Mouse (Mus musculus) heart, adult 11 months (tissue): ENCODE measurements around the gene Egfl7.

ENCODE experiments used
- DNase-seq: peaks from one replicate; pipeline ENCODE4 v3.0.0; 2022

Gene Egfl7

DNA sequence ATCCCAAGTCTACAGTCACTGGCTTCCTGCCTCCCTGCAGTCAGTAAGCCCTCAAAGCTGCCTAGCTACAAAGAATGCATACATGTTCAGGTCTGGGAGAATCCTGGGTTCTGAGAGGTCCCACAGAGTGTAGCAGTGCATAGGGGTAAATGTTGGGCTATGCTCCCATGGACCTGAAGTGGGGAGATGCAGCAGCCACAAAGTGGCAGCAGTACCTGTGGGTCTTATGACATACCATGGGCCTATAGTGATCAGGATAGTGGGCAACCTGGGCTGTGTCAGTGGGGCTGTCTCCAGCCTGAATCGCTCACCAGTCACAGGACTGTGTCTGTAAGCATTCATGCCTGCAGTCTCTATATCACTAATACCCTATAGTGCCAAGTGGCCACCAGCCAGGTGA lies at the start of gene Egfl7:
Egfl7 (plus strand) TSS at position 301 of the 400 bp plus-strand sequence.
- no peak for DNase-seq

DNA sequence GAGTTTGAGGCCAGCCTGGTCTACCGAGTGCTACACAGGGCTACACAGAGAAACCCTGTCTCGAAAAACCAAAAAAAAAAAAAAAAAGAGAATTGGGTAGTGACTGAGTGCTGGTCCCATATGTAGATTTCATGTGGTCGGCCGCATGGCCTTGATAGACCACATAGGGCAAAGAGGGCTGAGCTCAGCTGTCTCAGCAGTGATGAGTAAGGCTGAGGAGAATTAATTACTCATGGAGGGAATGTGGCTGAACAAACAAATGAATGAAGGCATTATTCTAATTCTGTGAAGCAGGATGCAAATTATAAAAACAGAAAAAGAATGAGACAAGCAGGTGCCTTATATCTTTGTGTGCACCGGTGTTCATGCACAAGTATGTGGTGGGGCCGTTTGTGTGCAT lies 48.0 kb upstream of the Egfl7 start:
- peak; percentile 82 for DNase-seq

DNA sequence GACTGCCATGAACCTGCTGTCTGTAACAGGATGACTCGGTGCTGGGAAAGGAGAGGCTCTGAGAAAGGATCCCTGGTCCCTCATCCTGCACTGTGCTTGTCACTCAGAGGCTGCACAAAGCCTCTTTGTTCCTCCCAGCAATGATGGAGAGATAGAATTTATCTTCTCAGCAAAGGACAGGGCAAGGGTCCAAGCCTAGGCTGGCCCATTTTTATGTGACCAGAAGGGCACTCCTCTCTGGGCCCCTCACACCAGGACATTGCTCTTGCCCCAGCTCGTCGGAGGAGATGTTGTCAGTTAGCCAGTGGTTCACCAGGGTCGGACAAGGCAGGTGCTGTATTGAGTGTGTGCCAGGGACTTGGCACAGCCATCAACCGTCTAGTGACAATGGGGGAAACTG lies 46.6 kb upstream of the Egfl7 start:
- peak; percentile 88 for DNase-seq

DNA sequence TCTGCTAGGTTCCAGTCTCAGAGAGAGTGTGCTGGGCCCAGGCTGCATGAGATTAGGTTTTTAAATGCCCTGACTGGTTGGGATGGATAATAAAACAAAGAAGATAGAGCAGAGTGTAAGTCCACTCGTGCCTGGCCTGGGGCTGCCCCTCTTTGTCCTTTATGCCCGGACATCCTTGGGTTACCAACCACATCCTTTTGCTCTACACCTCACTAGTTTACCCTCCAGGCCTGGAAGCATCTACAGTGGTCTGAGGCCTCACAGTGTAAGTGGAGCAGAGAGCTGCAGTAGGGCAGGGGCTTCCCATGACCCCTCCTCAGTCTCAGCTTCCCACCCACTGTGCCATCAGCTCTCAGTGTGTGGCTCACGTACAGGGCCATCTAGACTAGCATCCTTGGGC lies 45.7 kb upstream of the Egfl7 start:
- no peak for DNase-seq

DNA sequence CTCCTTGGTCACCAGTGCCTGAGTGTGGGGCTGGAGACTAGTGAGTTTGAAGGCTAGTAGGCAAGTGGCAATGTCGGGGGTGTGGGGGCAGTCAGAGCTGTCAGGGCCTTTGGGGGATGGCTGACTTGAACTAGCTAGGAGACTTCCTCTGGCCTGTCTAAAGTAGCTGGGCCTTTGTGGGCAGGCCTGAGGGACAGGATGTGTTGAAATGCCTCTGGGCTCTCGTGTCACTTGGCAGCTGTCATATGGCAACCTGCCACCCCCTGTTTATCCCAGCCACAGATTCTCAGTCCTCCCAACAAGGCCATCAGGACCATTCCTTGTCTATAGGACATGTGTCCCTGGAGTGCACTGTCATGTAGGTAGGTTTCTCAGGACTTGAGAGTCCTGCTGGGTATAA lies 45.2 kb upstream of the Egfl7 start:
- DNase-seq: peak; percentile 99

DNA sequence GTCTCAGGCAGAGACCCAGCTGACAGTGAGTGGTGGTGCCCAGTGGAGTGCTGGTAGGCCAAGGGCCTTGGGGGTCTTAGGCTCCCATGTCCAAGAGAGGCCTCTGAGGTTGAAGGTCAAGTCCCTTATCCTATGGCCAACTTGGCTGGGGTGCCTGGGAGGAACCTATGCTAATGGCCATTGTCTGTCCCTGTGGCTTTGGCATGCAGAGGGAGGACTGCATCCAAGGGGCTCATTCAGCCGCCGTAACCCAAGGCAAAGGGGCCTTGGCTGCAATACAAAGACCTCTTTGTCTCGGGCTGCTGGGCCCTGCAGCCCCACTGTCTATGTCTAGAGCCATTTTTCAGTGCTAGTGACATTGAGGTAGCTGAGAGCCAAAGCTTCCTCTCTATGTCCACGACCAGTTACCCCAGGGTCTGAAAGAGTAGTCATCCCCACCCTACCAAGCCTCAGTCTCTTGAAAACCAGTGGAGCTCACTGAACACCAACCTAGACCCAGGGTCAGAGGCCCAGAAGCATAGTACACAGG lies 44.2 kb upstream of the Egfl7 start:
- DNase-seq: peak; percentile 92

DNA sequence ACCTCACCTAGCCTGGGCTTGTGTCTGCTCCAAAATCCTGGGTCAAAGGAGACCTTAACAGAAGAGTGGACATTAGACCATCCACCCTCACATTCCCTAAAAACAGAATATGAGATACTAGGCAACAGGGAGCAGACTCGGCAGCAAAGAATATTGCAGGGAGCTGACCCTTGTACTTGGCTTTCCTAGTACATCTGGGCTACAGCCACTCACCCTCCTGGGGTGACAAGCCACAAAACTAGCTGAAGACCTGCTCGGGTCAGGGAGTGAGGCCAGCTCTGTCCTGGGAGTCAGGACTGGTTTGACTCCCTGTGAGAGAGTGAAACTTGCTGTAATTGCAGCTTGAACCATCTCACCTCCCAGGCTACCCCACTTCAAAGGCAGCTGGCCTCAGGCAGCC lies 40.3 kb upstream of the Egfl7 start:
- DNase-seq: peak; percentile 85

DNA sequence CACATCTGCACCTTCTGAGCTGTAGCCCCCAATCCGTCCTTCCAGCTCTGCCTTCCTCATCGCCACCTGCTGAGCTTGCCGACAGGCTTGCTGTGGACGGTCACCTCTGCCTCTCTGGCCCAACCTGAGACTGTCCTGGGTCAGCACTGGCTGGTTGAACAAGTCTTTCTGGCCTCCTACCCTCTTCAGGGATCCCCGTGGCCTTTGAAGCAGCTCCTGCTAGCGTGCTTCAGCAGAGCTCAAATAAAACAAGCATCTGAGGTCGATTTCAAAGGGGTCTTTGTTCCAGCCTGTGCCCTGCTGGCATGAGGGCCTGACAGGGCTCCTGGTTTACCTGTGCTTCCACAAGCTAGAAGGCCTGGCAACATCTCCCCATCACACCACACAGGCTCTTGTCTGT lies 39.1 kb upstream of the Egfl7 start:
- DNase-seq: peak; percentile 81

DNA sequence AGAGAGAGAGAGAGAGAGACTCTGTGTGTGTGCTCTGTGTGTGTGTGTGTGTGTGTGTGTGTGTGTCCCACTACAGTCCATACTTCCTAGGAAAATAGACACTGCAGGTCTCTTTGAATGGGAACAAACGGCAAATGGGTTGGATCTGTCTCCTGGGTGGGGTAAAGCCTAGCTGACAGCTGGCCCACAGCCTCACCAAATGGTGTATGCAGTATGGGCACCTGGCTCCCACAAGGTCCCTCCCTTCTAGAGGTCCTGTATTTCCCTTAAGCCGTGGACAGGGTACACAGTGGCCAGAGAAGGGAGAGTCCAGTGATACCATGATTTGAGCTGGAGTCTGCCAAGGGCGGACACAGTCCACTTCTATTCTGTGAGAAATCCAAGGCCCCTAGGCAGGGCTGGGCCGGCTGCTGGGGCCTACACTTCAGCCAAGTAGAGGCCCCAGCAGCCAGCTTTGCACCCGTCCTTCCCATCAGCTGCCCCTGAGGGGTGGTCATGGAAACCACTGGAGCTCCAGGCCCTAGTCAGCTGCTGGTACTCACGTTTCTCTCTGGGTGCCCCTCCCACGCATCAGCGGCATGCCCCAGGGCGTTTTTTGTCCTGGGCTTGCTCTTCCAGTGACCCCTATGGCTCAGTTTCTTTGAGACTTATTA lies 38.4 kb upstream of the Egfl7 start:
- DNase-seq: peak; percentile 93

DNA sequence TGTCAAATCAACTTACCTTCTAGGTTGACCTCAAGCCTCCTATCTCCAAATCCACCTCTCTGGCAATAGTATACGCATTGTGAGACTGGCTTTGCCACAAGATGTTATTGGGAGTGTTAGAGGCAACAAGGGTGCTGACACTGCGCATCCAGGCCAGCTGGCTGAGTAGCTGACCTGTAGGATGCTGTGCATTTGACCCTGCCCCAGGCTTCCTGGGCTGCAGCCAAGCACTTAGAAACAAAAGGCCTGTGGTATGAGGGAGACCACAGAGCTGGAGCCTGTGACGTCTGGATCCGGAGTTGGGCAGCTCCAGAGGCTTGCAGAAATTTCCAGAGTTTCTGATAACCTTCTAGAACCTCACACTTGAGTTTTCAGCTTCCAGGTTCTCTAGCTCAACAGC lies 36.7 kb upstream of the Egfl7 start:
- peak; percentile 97 for DNase-seq

DNA sequence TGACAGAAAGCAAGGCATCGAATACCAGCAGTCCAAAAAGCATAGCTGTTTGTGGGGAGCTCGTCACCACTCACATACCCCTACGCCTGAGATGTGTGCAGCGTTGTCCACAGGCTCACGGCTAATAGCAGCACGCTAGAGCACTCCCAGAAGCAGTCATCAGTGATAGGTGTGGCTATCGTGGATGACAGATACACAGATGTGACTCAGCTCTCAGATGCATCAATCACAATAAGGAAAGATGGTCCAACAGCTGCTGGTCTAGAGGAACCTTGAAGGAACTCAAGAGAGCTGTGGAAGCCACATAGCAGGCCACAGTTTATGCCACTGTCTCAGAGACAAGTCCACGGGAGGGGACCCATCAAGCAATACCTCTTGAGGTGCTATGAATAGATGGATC lies 36.0 kb upstream of the Egfl7 start:
- DNase-seq: peak; percentile 89

DNA sequence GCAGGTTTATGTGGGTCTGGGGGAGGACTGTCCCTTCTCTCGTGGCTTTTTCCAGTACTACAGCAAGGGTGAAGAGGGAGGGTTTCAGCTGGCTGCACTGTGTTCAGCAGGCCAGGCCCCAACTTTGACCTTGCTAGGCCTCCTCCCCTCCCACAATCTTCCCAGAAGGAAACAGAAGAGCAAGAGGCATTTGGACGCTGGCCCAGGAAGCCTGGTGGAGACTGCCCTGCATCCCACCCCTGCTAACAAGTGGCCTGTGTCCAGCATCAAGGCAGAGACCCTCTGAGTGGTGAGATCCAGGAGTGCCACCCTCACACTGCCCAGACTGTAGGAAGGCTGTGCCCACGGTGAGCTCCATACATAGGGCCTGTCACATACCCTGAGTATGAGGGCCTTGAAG lies 35.5 kb upstream of the Egfl7 start:
- DNase-seq: peak; percentile 97

DNA sequence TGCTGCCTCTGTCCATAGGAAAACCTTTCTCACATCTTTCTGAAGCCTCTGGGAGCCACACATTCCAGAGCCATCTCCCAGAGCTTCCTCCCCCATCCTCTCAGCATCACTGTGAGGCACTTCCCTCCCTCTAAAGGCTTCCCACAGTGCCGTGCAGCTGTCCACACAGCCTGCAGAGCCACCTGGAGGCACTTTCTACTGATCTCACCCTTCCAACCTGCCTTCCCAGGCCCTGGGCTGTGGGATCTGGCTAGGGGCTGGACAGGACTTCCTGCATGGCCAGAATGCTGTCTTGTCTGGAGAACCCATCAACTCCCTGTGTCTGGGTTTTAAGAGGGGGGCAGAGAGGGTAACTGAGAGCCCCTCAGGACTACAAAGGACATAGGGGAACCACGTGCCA lies 32.3 kb upstream of the Egfl7 start:
- peak; percentile 95 for DNase-seq

DNA sequence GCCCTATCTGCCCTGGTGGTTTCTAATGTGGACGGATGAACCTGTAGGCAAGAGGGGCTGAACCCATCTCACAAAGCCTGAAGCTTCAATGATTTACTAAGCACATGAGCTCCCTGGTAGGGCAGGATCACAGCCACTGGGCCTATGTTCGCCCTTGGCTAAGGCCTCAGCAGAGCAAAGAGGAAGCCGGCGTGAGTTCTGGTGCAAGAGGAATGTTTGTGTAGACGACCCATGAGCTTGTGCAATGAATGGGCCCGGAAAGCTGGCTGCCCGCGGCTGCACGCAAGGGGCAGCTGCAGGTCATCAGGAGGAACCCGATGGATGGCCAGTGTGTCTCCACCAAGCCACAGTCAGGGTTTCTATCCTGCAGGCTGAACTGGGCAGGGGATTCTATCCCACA lies 30.0 kb upstream of the Egfl7 start:
- peak; percentile 97 for DNase-seq

DNA sequence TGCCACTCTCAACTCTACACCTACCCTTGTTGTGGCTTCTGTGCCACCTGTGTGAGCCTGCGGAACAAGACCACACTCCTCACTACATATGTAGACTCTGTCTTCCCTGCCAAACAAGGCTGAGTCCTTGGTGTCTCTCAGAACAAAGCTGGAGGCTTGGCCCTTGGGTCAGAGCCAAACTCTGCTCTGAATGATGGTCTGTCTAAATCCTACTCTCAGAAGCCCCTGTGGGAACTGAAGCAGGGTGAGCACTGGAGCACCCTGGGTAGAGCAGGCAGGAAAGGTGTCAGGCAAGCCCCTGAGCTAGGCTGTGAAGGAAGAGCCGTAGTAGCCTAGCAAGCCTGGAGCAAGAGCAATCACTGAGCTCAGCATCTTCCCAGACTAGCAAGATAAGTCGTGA lies 29.6 kb upstream of the Egfl7 start:
- no peak for DNase-seq

DNA sequence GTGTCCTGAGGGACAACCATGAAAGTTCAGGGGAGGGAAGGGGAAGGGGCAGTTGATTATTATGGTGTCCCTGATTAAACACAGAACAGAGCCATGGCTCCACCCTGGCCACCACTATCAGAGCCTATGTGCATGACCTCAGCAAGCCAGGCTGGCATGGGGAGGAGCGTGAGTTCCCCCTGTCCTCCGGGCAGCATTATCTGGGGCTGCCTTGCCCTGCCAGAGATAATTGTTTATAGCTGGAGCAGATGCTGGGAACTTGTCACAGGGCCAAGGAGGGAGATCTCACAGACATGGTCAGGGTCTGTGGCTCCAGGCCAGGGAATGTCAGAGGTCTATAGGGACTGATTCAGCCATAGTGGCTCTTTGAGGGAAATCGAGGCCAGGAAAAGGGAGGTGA lies 29.0 kb upstream of the Egfl7 start:
- no peak for DNase-seq

DNA sequence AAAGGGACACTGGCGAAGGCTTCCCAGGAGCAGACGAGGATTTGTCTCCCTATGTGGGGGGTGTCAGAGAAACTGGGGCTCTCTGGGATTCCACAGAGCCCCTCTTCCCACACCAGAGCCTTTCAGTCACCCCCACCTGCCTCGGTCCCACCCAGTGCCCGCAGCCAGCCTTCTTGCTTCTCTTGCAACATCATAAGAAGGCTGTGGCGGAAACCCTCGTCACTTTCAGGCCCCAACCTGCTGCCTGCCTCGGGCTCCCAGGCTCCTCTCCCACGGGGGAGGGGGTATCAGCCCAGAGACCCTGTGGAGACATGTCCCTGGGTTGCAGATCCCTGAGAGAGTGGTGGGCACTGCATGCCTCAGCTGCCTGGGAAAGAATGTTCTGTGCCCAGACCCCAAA lies 28.4 kb upstream of the Egfl7 start:
- no peak for DNase-seq

DNA sequence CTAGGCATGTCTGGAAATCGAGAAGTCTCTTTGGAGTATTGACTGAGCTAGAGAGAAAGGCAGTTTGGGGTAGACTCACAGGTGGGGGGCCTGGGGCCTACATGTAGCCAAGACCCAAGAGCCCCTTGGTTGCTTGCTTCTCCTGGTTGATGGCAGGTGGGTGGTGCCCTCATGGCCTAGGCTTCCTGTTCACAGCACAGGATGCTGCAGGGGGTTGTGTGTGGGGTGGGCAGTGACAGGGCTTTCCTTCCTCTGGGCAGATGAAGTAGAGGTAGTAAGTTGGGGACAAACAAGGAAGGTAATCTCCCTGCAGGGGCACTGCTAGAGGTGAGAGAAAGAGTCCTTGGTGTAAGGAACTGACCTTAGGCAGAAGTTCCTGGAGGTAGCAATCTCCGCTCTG lies 27.7 kb upstream of the Egfl7 start:
- no peak for DNase-seq

DNA sequence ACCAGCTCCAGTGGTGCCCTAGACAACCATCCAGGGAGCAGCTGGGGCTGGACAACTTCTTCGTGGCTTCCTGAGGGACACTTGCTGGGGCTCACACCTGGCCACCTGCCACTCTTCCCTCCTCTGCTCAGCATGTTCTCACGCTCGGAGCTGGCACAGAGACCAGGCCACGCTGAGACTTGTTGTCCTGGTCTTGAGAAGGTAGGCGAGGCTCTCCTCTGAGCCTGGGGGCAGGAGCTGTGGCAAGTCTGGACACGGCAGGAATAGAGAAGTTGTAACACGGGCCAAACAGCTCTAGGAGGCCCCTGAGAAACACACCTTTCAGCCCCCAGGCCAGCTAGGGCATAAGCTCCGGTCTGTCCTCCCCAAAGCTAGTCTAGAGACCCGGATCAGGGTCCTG lies 25.9 kb upstream of the Egfl7 start:
- DNase-seq: no peak

DNA sequence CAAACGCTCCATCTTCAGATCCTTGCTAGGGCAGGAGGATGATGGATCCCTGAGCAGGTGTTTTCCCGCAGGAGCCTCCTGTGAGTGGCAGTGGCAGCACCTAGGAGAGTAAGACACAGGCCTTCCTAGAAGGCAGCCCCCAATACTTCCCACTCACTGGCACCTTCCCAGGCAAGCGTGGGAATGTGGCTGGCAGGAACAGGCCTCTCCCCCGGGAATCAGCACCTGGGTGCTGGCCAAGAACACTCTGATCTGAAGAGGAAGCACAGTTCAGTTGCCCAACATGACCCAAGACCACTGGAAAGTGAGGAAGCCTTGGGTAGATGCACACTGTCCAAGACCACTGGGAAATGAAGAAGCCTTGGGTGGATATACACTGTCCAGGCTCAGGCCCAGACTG lies 24.7 kb upstream of the Egfl7 start:
- DNase-seq: peak; percentile 98

DNA sequence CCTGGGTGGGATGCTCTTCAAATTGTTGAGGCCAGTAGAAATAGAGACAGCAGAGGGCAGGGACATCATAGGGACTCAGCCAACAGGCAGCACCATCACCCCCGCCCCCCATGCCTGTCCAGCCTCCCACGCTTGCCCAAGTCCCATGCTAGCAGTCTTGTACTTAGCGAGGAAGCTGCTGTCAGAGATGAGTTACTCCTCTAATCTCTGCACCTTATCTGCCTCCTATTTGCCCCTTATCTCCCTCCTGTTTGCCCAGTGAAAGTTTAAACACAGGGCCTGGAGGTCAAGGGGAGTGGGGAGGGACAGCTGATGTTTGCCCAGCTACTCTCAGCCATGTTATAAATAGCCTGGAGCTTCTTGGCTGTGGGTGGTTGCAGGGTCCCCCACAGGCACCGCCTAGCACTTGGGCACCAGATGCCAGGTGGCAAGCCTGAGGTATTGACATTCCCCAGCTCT lies 23.2 kb upstream of the Egfl7 start:
- peak; percentile 96 for DNase-seq

DNA sequence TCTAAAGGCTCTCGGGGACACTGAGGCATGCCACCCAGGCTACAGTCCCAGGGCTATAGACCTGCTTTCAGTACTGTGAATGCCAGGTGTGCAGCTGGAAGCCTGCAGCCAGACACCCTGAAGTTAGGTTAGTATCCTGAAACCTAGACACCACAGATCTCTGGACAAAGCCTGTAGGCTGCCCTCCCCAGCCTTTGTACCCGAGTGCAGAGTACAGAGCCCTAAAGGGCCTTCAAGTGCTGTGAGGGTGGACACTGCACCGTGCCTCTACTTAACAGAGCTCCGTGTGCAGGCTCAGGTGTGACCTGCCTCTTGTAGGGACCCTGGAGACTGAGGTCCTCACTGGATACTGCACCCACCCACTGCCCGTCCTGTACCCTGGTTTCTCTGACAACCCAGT lies 19.3 kb upstream of the Egfl7 start:
- no peak for DNase-seq

DNA sequence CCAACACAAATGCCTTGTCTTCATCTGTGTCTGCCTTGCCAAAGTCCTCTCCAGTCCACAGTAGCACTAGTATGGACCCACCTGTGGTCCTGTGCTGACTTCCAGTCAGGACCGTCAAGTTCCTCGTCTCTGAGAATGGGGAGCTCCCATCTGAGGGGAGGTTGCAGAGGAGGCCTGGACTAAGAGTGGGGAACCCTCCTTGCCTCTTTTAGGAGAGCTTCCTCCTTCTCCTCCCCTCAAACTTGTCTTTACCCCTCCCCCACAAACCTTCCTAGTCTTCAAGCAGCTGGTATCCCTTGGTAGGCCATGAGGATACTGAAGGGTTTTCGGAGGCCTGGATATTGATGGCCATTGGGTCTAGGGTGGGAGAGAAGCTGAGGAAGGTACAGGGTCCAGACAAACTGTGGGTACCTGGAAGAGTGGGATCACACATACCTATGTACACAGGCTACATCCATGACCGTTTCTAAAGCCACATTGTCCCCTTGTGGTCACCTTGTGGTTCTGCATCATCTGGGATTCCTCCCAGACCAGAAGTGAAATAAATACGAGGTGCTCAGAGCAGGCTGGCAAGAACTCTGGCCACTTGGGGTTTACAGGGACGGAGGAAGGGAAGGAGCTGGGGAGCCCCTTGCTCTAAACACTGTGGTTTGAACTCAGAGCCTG lies 18.3 kb upstream of the Egfl7 start:
- peak; percentile 96 for DNase-seq

DNA sequence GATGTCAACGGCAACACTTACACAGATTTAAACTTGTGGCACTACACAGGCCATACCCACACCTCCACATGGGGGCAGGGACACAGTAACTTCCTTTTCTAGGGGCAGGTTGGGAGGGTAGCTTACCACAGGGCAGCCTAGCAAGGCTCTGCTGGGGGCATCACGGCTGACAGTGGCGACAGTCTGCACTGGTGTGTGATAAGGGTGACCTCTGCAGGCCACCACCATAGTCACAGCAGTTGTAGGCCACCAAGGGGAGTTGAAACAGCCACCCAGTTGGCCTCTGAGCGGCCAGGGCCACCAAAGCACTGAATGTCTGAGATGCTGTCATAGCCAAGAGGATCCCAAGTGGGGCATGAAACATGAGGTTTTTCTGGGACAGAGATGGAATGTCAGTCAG lies 13.6 kb upstream of the Egfl7 start:
- DNase-seq: peak; percentile 96

DNA sequence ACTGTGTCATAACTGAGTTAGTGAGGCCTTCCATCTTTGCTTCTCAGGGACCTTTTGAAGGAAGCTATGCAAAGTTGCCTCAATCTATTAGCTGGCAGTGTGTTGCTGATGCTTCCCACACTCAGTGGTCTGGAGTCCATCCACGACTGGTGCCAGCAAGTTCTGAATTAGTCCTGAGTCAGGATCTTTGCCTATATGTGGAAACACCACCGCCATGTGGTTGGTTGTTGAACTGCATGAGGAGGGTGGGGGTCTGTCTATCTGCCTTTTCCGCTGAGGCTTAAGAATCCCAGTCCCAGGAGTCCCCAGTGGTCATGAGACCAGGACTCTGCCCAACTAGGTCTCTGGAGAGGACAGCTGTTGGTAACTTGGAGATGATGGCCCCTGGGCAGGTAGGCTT lies 9.8 kb upstream of the Egfl7 start:
- DNase-seq: peak; percentile 97
